Mouse (Mus musculus): ENCODE results near the gene Crtc2. TPM values are rescaled to one million over a fixed set of nuclear protein-coding genes. Genes with fewer than 3 reads are reported as not detected.
"Not testable (repeated sequence)": the region's sequence is repeated elsewhere in the genome, so short reads cannot be mapped to it uniquely, and the experiment has no call there.

The Crtc2 gene
- polyA plus RNA-seq, 1 experiment from 2014 or later, result 28.4 TPM

GRCm38 (mm10) chr3:90252659-90253058 is 1.3 kb upstream of the Crtc2 start:
- peaks cover 14% of the 10 kb centered on the region for H3K36me3 ChIP-seq (ENCODE audit: control insufficient read depth, insufficient read depth, low read length)
- WGBS, result 88% methylated on average over 2 of the region's 2 CpGs
- peaks cover 18% of the 10 kb centered on the region for H3K4me1 ChIP-seq (replicated peaks; ENCODE audit: control insufficient read depth, insufficient read depth, low read length)
- H3K27ac ChIP-seq (ENCODE audit: low read length); H3K4me2 ChIP-seq (ENCODE audit: low read depth, low read length); H3K27me3 ChIP-seq (ENCODE audit: control insufficient read depth, insufficient read depth, low read depth, low read length); H3K4me3 ChIP-seq (ENCODE audit: low read length); ATAC-seq (ENCODE audit: low read depth); H3K9ac ChIP-seq (ENCODE audit: low read length); H3K9me3 ChIP-seq (ENCODE audit: control insufficient read depth, low read length): not testable (repeated sequence)

GRCm38 (mm10) chr3:90253174-90253573 is 789 bp upstream of the Crtc2 start:
- H3K4me2 ChIP-seq (ENCODE audit: low read depth, low read length); H3K27ac ChIP-seq (ENCODE audit: low read length); H3K27me3 ChIP-seq (ENCODE audit: control insufficient read depth, insufficient read depth, low read depth, low read length); H3K4me3 ChIP-seq (ENCODE audit: low read length); H3K9me3 ChIP-seq (ENCODE audit: control insufficient read depth, low read length); H3K9ac ChIP-seq (ENCODE audit: low read length); ATAC-seq (ENCODE audit: low read depth): not testable (repeated sequence)
- WGBS, result 80% methylated on average over 1 of the region's 1 CpGs
- H3K4me1 ChIP-seq (replicated peaks; ENCODE audit: control insufficient read depth, insufficient read depth, low read length), result peaks cover 18% of the 10 kb centered on the region
- H3K36me3 ChIP-seq (ENCODE audit: control insufficient read depth, insufficient read depth, low read length), result peaks cover 14% of the 10 kb centered on the region

- Histone ChIP-seq H3K9me3 (ENCODE audit: control insufficient read depth, low read length) (no peaks in the 10 kb centered on the region), H3K9ac (ENCODE audit: low read length) (peak overlapping the region; percentile 95), H3K4me2 (ENCODE audit: low read depth, low read length) (peak overlapping the region; percentile 74), H3K27ac (ENCODE audit: low read length) (peak overlapping the region; percentile 93), H3K36me3 (ENCODE audit: control insufficient read depth, insufficient read depth, low read length) (peaks cover 24% of the 10 kb centered on the region), H3K4me3 (ENCODE audit: low read length) (peak overlapping the region; percentile 97), H3K4me1 (replicated peaks; ENCODE audit: control insufficient read depth, insufficient read depth, low read length) (peaks cover 13% of the 10 kb centered on the region), H3K27me3 (ENCODE audit: control insufficient read depth, insufficient read depth, low read depth, low read length) (no peaks in the 10 kb centered on the region)
- ATAC-seq (ENCODE audit: low read depth), result peak; percentile 73
- under 1% methylated on average over 41 of the region's 41 CpGs for WGBS
Observed at GRCm38 (mm10) chr3:90254419-90255193, 643 bp downstream of the Crtc2 start.

- 9% methylated on average over 2 of the region's 2 CpGs for WGBS
Observed at GRCm38 (mm10) chr3:90255194-90255565, 1.2 kb downstream of the Crtc2 start.

DNA sequence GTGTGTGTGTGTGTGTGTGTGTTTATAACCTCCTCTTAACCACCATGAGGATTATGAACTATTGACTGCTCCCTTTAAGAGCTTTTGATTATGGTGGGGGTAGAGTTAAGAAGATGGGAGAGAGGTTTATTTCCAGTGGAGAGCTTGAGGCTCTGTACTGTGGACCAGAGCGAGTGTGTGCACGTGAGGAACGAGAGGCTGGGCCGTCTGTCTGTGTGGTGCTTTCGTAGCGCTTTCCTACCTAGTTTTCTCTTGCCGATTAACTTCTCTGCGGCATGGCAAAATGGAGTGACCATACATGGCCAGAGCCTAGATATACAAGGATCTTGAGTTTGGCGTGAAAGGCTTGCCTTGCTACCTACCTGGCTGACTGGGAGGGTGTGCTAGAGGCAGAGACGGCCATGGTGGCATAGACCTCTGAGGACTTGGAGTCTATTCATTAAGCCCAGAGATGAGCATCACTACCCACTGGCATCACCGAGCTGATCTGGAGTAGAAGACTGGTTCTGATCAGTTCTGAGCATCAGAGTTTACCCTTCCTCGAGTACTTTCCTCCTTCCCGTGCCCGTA is 1.9 kb downstream of the Crtc2 start:
- no peak overlapping the region for H3K4me2 ChIP-seq (ENCODE audit: low read depth, low read length)
- no peak overlapping the region for H3K27ac ChIP-seq (ENCODE audit: low read length)
- ATAC-seq (ENCODE audit: low read depth), result no peak
- H3K9me3 ChIP-seq (ENCODE audit: control insufficient read depth, low read length), result no peaks in the 10 kb centered on the region
- no peak overlapping the region for H3K9ac ChIP-seq (ENCODE audit: low read length)
- 90% methylated on average over 14 of the region's 14 CpGs for WGBS
- no peaks in the 10 kb centered on the region for H3K27me3 ChIP-seq (ENCODE audit: control insufficient read depth, insufficient read depth, low read depth, low read length)
- no peak overlapping the region for H3K4me3 ChIP-seq (ENCODE audit: low read length)
- H3K4me1 ChIP-seq (replicated peaks; ENCODE audit: control insufficient read depth, insufficient read depth, low read length), result peaks cover 13% of the 10 kb centered on the region
- H3K36me3 ChIP-seq (ENCODE audit: control insufficient read depth, insufficient read depth, low read length), result peaks cover 32% of the 10 kb centered on the region

More at GRCm38 (mm10) chr3:90255194-90255565, 1.2 kb downstream of the Crtc2 start:
- no peak for ATAC-seq (ENCODE audit: low read depth)
- Histone ChIP-seq H3K36me3 (ENCODE audit: control insufficient read depth, insufficient read depth, low read length) (peaks cover 26% of the 10 kb centered on the region), H3K9ac (ENCODE audit: low read length) (peak overlapping the region; percentile 95), H3K27me3 (ENCODE audit: control insufficient read depth, insufficient read depth, low read depth, low read length) (no peaks in the 10 kb centered on the region), H3K4me3 (ENCODE audit: low read length) (peak overlapping the region; percentile 97), H3K4me1 (replicated peaks; ENCODE audit: control insufficient read depth, insufficient read depth, low read length) (peaks cover 13% of the 10 kb centered on the region), H3K4me2 (ENCODE audit: low read depth, low read length) (peak overlapping the region; percentile 74), H3K27ac (ENCODE audit: low read length) (peak overlapping the region; percentile 93; the same call in 1 of the 2 replicates), H3K9me3 (ENCODE audit: control insufficient read depth, low read length) (no peaks in the 10 kb centered on the region)

DNA sequence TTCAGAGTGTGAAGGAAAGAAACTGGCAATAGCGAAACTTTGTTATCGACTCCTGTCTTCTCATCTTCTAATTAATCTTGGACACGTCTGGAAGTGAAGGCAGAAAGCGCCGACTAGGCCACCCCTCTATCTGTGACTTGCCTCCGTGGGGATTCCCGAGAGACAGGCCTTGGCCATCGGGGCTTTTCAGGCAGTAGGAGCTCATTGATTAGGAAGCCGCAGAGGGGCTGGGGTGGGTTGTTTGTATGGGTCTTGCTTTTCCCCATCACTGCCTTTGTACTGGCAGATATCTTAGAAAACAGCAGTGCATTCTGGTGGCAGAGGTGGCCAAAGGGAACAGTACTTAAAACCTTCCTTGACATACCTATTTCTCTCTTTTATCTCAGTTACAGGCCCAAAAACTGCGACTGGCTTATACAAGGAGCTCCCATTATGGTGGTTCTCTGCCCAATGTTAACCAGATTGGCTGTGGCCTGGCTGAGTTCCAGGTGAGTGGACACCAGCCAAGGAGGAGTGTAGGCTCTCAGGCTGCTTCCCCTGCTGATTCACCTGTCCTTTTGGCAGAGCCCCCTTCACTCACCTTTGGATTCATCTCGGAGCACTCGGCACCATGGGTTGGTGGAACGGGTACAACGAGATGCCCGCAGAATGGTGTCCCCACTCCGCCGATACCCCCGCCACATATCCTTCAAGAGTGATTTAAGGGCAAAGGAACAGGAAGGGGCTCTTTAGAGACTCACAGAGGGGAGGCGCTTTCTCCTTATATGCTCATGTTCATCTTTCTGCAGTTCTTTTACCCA is 3.0 kb downstream of the Crtc2 start:
- no peak for ATAC-seq (ENCODE audit: low read depth)
- 84% methylated on average over 19 of the region's 19 CpGs for WGBS
- Histone ChIP-seq H3K4me2 (ENCODE audit: low read depth, low read length) (no peak overlapping the region), H3K27ac (ENCODE audit: low read length) (no peak overlapping the region), H3K9ac (ENCODE audit: low read length) (no peak overlapping the region), H3K9me3 (ENCODE audit: control insufficient read depth, low read length) (no peaks in the 10 kb centered on the region), H3K4me1 (replicated peaks; ENCODE audit: control insufficient read depth, insufficient read depth, low read length) (peaks cover 13% of the 10 kb centered on the region), H3K4me3 (ENCODE audit: low read length) (no peak overlapping the region), H3K27me3 (ENCODE audit: control insufficient read depth, insufficient read depth, low read depth, low read length) (no peaks in the 10 kb centered on the region), H3K36me3 (ENCODE audit: control insufficient read depth, insufficient read depth, low read length) (peaks cover 31% of the 10 kb centered on the region)

DNA sequence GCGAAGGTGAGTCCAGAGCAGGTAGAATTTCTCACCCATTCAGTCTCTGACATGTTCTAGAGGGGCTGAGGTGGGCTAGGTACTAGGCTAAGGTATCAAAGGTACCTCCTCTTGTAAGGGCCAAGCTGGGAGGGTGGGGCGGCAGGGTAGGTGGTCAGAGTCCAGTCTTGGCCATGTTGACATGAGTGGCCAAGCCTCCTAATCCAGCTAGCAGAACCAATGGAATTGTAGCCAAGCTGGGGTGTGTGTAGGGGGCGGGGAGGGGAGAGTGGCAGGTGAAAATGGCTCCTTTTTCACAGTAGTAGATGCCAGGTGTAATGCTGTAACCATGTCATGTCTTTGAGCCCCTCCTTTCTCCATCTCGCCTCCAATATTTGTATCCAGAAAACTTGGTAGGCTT is 4.6 kb downstream of the Crtc2 start:
- ATAC-seq (ENCODE audit: low read depth), result no peak
- H3K27me3 ChIP-seq (ENCODE audit: control insufficient read depth, insufficient read depth, low read depth, low read length), result no peaks in the 10 kb centered on the region
- H3K9me3 ChIP-seq (ENCODE audit: control insufficient read depth, low read length), result no peaks in the 10 kb centered on the region
- H3K36me3 ChIP-seq (ENCODE audit: control insufficient read depth, insufficient read depth, low read length), result peaks cover 37% of the 10 kb centered on the region
- peaks cover 13% of the 10 kb centered on the region for H3K4me1 ChIP-seq (replicated peaks; ENCODE audit: control insufficient read depth, insufficient read depth, low read length)
- 91% methylated on average over 4 of the region's 4 CpGs for WGBS
- no peak overlapping the region for H3K4me2 ChIP-seq (ENCODE audit: low read depth, low read length)
- no peak overlapping the region for H3K27ac ChIP-seq (ENCODE audit: low read length)
- no peak overlapping the region for H3K9ac ChIP-seq (ENCODE audit: low read length)
- no peak overlapping the region for H3K4me3 ChIP-seq (ENCODE audit: low read length)

- Histone ChIP-seq H3K4me2 (ENCODE audit: low read depth, low read length) (no peak overlapping the region), H3K9me3 (ENCODE audit: control insufficient read depth, low read length) (no peaks in the 10 kb centered on the region), H3K4me1 (replicated peaks; ENCODE audit: control insufficient read depth, insufficient read depth, low read length) (peaks cover 9% of the 10 kb centered on the region), H3K4me3 (ENCODE audit: low read length) (no peak overlapping the region), H3K9ac (ENCODE audit: low read length) (no peak overlapping the region), H3K27ac (ENCODE audit: low read length) (no peak overlapping the region), H3K36me3 (ENCODE audit: control insufficient read depth, insufficient read depth, low read length) (peaks cover 34% of the 10 kb centered on the region), H3K27me3 (ENCODE audit: control insufficient read depth, insufficient read depth, low read depth, low read length) (no peaks in the 10 kb centered on the region)
- 87% methylated on average over 5 of the region's 5 CpGs for WGBS
- no peak for ATAC-seq (ENCODE audit: low read depth)
Observed at GRCm38 (mm10) chr3:90263121-90263771, 9.3 kb downstream of the Crtc2 start.

DNA sequence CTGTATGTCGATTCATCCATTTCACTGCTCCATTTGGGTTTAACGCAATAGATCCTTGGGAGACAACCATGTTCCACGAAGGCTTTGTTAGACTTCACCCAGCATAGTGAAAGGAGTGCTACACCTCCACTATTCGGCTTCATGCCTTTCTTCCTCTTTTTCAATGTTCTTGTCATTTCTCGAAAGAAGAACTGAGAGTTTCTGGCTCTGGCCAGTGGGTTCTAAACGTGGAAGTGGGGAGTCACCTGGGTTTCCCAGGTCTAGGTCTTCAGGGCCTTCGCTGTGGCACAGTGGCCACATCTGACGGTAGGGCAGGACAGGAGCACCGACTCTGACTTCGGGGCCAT is 10.7 kb downstream of the Crtc2 start:
- Histone ChIP-seq H3K4me1 (replicated peaks; ENCODE audit: control insufficient read depth, insufficient read depth, low read length) (peaks cover 9% of the 10 kb centered on the region), H3K9ac (ENCODE audit: low read length) (peak overlapping the region; percentile 87), H3K36me3 (ENCODE audit: control insufficient read depth, insufficient read depth, low read length) (peaks cover 25% of the 10 kb centered on the region), H3K4me2 (ENCODE audit: low read depth, low read length) (peak overlapping the region; percentile 62), H3K27me3 (ENCODE audit: control insufficient read depth, insufficient read depth, low read depth, low read length) (no peaks in the 10 kb centered on the region), H3K9me3 (ENCODE audit: control insufficient read depth, low read length) (no peaks in the 10 kb centered on the region), H3K27ac (ENCODE audit: low read length) (peak overlapping the region; percentile 98), H3K4me3 (ENCODE audit: low read length) (peak overlapping the region; percentile 81)
- 32% methylated on average over 10 of the region's 10 CpGs for WGBS
- no peak for ATAC-seq (ENCODE audit: low read depth)

All from lung, embryonic 16.5 days (tissue).